Mouse (Mus musculus) embryo, embryonic 11.5 days (tissue): ENCODE measurements around the gene Nrxn3.

Experiments
- DNase-seq: peaks from one replicate; pipeline ENCODE4 v3.0.0-alpha.2; 2012; ENCODE audit warnings: low read depth, low spot score

Nrxn3 gene

GRCm38 (mm10) chr12:90283022-90283421 lies 1560.3 kb downstream of the Nrxn3 start:
- no peak for DNase-seq

- DNase-seq, result no peak
These were observed 1580.0 kb downstream of the Nrxn3 start for GRCm38 (mm10) chr12:90302671-90303070.

- DNase-seq, result no peak
These were observed 1609.1 kb downstream of the Nrxn3 start for GRCm38 (mm10) chr12:90331806-90332205.

- DNase-seq, result no peak
These were observed 1609.8 kb downstream of the Nrxn3 start for GRCm38 (mm10) chr12:90332459-90332858.

GRCm38 (mm10) chr12:90337496-90338228 lies 1615.0 kb downstream of the Nrxn3 start:
- DNase-seq, result no peak

- DNase-seq, result no peak
These were observed 1615.5 kb downstream of the Nrxn3 start for GRCm38 (mm10) chr12:90338229-90338557.
